Mouse (Mus musculus): ENCODE measurements around the gene Fgd3. TPM values are rescaled to one million over a fixed set of nuclear protein-coding genes. Genes with fewer than 3 reads are reported as not detected.

Fgd3 gene
- polyA plus RNA-seq, 1 experiment from 2014 or later: 4.2 TPM

- 1% methylated on average over 58 of the region's 58 CpGs for WGBS
- ATAC-seq: 0 out of 2 replicates have a peak, but pooled peaks have one; percentile 40
- peaks cover 20% of the 10 kb centered on the region for H3K27me3 ChIP-seq (replicated peaks; ENCODE audit: control insufficient read depth, insufficient read depth, low read length)
- peaks cover 5% of the 10 kb centered on the region for H3K4me1 ChIP-seq (replicated peaks; ENCODE audit: control insufficient read depth, insufficient read depth, low read length)
- H3K36me3 ChIP-seq (ENCODE audit: control insufficient read depth, insufficient read depth): no peaks in the 10 kb centered on the region
- H3K9ac ChIP-seq (replicated peaks; ENCODE audit: low read depth, low read length): peak overlapping the region; percentile 29; the same call in 1 of the 2 replicates
- H3K27ac ChIP-seq (ENCODE audit: low read length): no peak overlapping the region
- peak overlapping the region; percentile 54 for H3K4me2 ChIP-seq (ENCODE audit: low read length)
- peak overlapping the region; percentile 38 for H3K4me3 ChIP-seq (replicated peaks; ENCODE audit: low read length)
- no peaks in the 10 kb centered on the region for H3K9me3 ChIP-seq (ENCODE audit: control insufficient read depth, low read length)
Observed at GRCm38 (mm10) chr13:49247740-49248466, 72.2 kb downstream of the Fgd3 start.

- no peak for ATAC-seq
- H3K9ac ChIP-seq (replicated peaks; ENCODE audit: low read depth, low read length): no peak overlapping the region; the same call in 1 of the 2 replicates
Observed at GRCm38 (mm10) chr13:49247232-49247739, 72.8 kb downstream of the Fgd3 start.

GRCm38 (mm10) chr13:49246626-49247025 lies 73.5 kb downstream of the Fgd3 start:
- Histone ChIP-seq H3K9ac (replicated peaks; ENCODE audit: low read depth, low read length) (no peak overlapping the region), H3K27me3 (replicated peaks; ENCODE audit: control insufficient read depth, insufficient read depth, low read length) (peaks cover 20% of the 10 kb centered on the region), H3K27ac (ENCODE audit: low read length) (no peak overlapping the region), H3K4me2 (ENCODE audit: low read length) (no peak overlapping the region), H3K36me3 (ENCODE audit: control insufficient read depth, insufficient read depth) (no peaks in the 10 kb centered on the region), H3K4me3 (replicated peaks; ENCODE audit: low read length) (no peak overlapping the region), H3K4me1 (replicated peaks; ENCODE audit: control insufficient read depth, insufficient read depth, low read length) (peaks cover 5% of the 10 kb centered on the region), H3K9me3 (ENCODE audit: control insufficient read depth, low read length) (no peaks in the 10 kb centered on the region)
- ATAC-seq: no peak
- WGBS: 77% methylated on average over 2 of the region's 2 CpGs

More at GRCm38 (mm10) chr13:49247232-49247739, 72.8 kb downstream of the Fgd3 start:
- no peak overlapping the region for H3K27ac ChIP-seq (ENCODE audit: low read length)
- peak overlapping the region; percentile 38 for H3K4me3 ChIP-seq (replicated peaks; ENCODE audit: low read length)
- H3K4me2 ChIP-seq (ENCODE audit: low read length): peak overlapping the region; percentile 54
- 42% methylated on average over 12 of the region's 12 CpGs for WGBS
- no peaks in the 10 kb centered on the region for H3K9me3 ChIP-seq (ENCODE audit: control insufficient read depth, low read length)
- H3K4me1 ChIP-seq (replicated peaks; ENCODE audit: control insufficient read depth, insufficient read depth, low read length): peaks cover 5% of the 10 kb centered on the region
- H3K27me3 ChIP-seq (replicated peaks; ENCODE audit: control insufficient read depth, insufficient read depth, low read length): peaks cover 20% of the 10 kb centered on the region
- H3K36me3 ChIP-seq (ENCODE audit: control insufficient read depth, insufficient read depth): no peaks in the 10 kb centered on the region

- no peak overlapping the region for H3K27ac ChIP-seq (ENCODE audit: low read length)
- H3K9me3 ChIP-seq (ENCODE audit: control insufficient read depth, low read length): no peaks in the 10 kb centered on the region
- peaks cover 20% of the 10 kb centered on the region for H3K27me3 ChIP-seq (replicated peaks; ENCODE audit: control insufficient read depth, insufficient read depth, low read length)
- H3K4me3 ChIP-seq (replicated peaks; ENCODE audit: low read length): no peak overlapping the region
- H3K9ac ChIP-seq (replicated peaks; ENCODE audit: low read depth, low read length): no peak overlapping the region
- H3K36me3 ChIP-seq (ENCODE audit: control insufficient read depth, insufficient read depth): no peaks in the 10 kb centered on the region
- no peak for ATAC-seq
- peaks cover 5% of the 10 kb centered on the region for H3K4me1 ChIP-seq (replicated peaks; ENCODE audit: control insufficient read depth, insufficient read depth, low read length)
- WGBS: 68% methylated on average over 3 of the region's 3 CpGs
- H3K4me2 ChIP-seq (ENCODE audit: low read length): no peak overlapping the region
Observed at GRCm38 (mm10) chr13:49246011-49246410, 74.1 kb downstream of the Fgd3 start.

GRCm38 (mm10) chr13:49245251-49245650 lies 74.9 kb downstream of the Fgd3 start:
- Histone ChIP-seq H3K27me3 (replicated peaks; ENCODE audit: control insufficient read depth, insufficient read depth, low read length) (peaks cover 20% of the 10 kb centered on the region), H3K9ac (replicated peaks; ENCODE audit: low read depth, low read length) (no peak overlapping the region), H3K27ac (ENCODE audit: low read length) (no peak overlapping the region), H3K36me3 (ENCODE audit: control insufficient read depth, insufficient read depth) (no peaks in the 10 kb centered on the region), H3K4me2 (ENCODE audit: low read length) (no peak overlapping the region), H3K4me3 (replicated peaks; ENCODE audit: low read length) (no peak overlapping the region), H3K9me3 (ENCODE audit: control insufficient read depth, low read length) (no peaks in the 10 kb centered on the region), H3K4me1 (replicated peaks; ENCODE audit: control insufficient read depth, insufficient read depth, low read length) (peaks cover 5% of the 10 kb centered on the region)
- ATAC-seq: no peak
- WGBS: 43% methylated on average over 4 of the region's 4 CpGs

- Histone ChIP-seq H3K4me2 (ENCODE audit: low read length) (no peak overlapping the region), H3K9ac (replicated peaks; ENCODE audit: low read depth, low read length) (no peak overlapping the region), H3K36me3 (ENCODE audit: control insufficient read depth, insufficient read depth) (no peaks in the 10 kb centered on the region), H3K27ac (ENCODE audit: low read length) (no peak overlapping the region), H3K27me3 (replicated peaks; ENCODE audit: control insufficient read depth, insufficient read depth, low read length) (peaks cover 18% of the 10 kb centered on the region), H3K9me3 (ENCODE audit: control insufficient read depth, low read length) (no peaks in the 10 kb centered on the region), H3K4me3 (replicated peaks; ENCODE audit: low read length) (no peak overlapping the region), H3K4me1 (replicated peaks; ENCODE audit: control insufficient read depth, insufficient read depth, low read length) (peaks cover 5% of the 10 kb centered on the region)
- ATAC-seq: no peak
- 93% methylated on average over 2 of the region's 2 CpGs for WGBS
Observed at GRCm38 (mm10) chr13:49243492-49243891, 76.6 kb downstream of the Fgd3 start.

GRCm38 (mm10) chr13:49242321-49243065 lies 77.6 kb downstream of the Fgd3 start:
- Histone ChIP-seq H3K4me2 (ENCODE audit: low read length) (no peak overlapping the region), H3K9ac (replicated peaks; ENCODE audit: low read depth, low read length) (no peak overlapping the region), H3K4me1 (replicated peaks; ENCODE audit: control insufficient read depth, insufficient read depth, low read length) (no peaks in the 10 kb centered on the region; the same call in 1 of the 2 replicates), H3K27me3 (replicated peaks; ENCODE audit: control insufficient read depth, insufficient read depth, low read length) (peaks cover 12% of the 10 kb centered on the region), H3K9me3 (ENCODE audit: control insufficient read depth, low read length) (no peaks in the 10 kb centered on the region), H3K27ac (ENCODE audit: low read length) (no peak overlapping the region), H3K36me3 (ENCODE audit: control insufficient read depth, insufficient read depth) (no peaks in the 10 kb centered on the region), H3K4me3 (replicated peaks; ENCODE audit: low read length) (no peak overlapping the region)
- no peak for ATAC-seq
- WGBS: 76% methylated on average over 9 of the region's 9 CpGs

- WGBS: 94% methylated on average over 8 of the region's 8 CpGs
- no peak overlapping the region for H3K27ac ChIP-seq (ENCODE audit: low read length)
Observed at GRCm38 (mm10) chr13:49238737-49239136, 81.4 kb downstream of the Fgd3 start.

GRCm38 (mm10) chr13:49237617-49238016 lies 82.5 kb downstream of the Fgd3 start:
- Histone ChIP-seq H3K27ac (ENCODE audit: low read length) (no peak overlapping the region), H3K9ac (replicated peaks; ENCODE audit: low read depth, low read length) (no peak overlapping the region), H3K4me1 (replicated peaks; ENCODE audit: control insufficient read depth, insufficient read depth, low read length) (no peaks in the 10 kb centered on the region), H3K9me3 (ENCODE audit: control insufficient read depth, low read length) (no peaks in the 10 kb centered on the region), H3K36me3 (ENCODE audit: control insufficient read depth, insufficient read depth) (no peaks in the 10 kb centered on the region), H3K4me3 (replicated peaks; ENCODE audit: low read length) (no peak overlapping the region), H3K27me3 (replicated peaks; ENCODE audit: control insufficient read depth, insufficient read depth, low read length) (no peaks in the 10 kb centered on the region), H3K4me2 (ENCODE audit: low read length) (no peak overlapping the region)
- no peak for ATAC-seq
- WGBS: 95% methylated on average over 8 of the region's 8 CpGs

More at GRCm38 (mm10) chr13:49238737-49239136, 81.4 kb downstream of the Fgd3 start:
- Histone ChIP-seq H3K9me3 (ENCODE audit: control insufficient read depth, low read length) (no peaks in the 10 kb centered on the region), H3K27me3 (replicated peaks; ENCODE audit: control insufficient read depth, insufficient read depth, low read length) (no peaks in the 10 kb centered on the region), H3K4me3 (replicated peaks; ENCODE audit: low read length) (no peak overlapping the region), H3K36me3 (ENCODE audit: control insufficient read depth, insufficient read depth) (no peaks in the 10 kb centered on the region), H3K9ac (replicated peaks; ENCODE audit: low read depth, low read length) (no peak overlapping the region), H3K4me1 (replicated peaks; ENCODE audit: control insufficient read depth, insufficient read depth, low read length) (no peaks in the 10 kb centered on the region), H3K4me2 (ENCODE audit: low read length) (no peak overlapping the region)
- no peak for ATAC-seq
